Mouse (Mus musculus) CD4-positive, CD25-positive, alpha-beta regulatory T cell (primary cell): ENCODE data around the gene Jpt2. TPM values are rescaled to one million over a fixed set of nuclear protein-coding genes. Genes with fewer than 3 reads are reported as not detected.

Experiments
- polyA plus RNA-seq: library from polyadenylated mRNA; unstranded; fragments of 100-300 nt; shearing (Covaris generic); gene quantifications from one replicate; pipeline ENCODE4 v1.2.1, GENCODE M21; 2017

The Jpt2 gene
- 28.5 TPM for polyA plus RNA-seq

GRCm38 (mm10) chr17:24960135-24960851 lies at the start of gene Jpt2:
TSS of gene Jpt2 (minus strand) at chr17:24960689.

DNA sequence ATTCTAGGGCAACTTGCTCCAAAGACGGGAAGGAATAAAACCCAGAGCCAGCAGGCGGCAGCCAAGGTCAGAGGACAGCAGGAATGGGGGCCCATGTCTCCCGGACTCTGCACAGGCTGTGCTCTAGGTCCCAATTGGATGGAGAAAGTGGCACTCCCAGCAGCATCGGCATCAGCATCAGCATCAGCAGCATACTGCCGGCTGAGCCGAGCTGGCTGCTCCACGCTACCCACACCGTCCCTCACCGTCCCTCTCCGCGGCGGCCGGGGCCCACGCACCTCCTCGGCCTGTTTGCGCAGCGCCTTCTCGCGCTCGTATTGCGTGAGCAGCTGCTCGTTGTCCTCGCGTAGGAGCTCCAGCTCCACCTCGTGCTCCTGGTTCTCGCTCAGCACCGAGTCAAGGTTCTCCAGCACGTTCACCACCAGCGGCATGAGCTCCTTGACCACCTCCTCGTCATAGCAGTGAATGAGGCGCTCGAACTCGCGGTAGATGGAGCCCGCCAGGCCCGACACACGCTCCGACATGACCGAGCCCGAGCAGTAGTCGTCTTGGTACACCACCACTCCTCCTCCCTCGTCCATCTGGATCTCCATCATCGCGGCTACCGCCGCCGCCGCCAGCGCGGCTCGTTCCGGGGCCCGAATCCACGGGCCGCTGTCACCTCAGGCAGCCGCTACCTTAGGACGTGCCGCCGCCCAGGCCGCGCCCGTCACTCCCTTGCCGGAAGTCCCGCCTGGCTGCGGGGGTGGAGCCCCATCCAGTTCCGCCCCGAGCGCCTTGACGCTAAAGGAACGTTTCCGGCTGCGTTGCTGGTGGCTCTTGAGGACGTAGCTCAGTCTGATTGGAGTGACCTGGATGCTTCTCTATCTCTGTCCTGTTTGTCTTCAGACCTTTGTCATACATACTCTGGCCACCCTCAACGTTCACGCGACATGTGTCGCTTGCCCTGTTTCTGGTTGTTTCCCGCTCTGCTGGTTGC lies 23.9 kb downstream of the Jpt2 start, which contains the start of gene Mapk8ip3:
Gene Mapk8ip3, minus strand, starts transcription at position 719 of the 979 bp plus-strand sequence.

DNA sequence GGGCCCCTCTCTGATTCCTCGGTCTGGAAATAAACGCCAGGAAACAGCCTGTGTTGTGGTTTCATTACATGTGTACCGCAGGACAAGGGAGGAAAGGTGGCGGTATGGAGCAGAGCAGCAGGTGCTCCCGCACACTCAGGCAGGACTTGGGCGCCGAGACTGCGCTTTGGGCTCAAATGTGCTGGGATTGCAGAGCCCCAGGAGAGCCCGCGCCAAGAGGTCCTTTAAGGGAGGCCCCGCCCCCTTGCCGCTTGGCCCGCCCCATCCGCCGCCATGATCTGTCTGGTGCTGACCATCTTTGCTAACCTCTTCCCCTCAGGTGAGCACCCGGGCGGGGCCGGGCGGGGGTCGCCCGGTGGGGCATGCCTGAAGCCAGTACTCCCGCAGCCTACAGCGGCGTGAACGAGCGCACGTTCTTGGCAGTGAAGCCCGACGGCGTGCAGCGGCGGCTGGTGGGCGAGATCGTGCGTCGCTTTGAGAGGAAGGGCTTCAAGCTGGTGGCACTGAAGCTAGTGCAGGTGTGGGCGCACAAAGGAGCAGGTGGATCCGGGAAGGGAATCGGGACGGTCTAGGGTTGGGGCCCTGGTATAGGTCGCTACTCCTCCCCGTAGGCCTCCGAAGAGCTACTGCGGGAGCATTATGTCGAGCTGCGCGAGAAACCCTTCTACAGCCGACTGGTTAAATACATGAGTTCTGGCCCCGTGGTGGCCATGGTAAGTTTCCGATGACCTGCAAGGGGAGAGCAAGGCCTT lies 64.1 kb downstream of the Jpt2 start, which contains the start of gene Nme3:
Gene Nme3, plus strand, starts transcription at position 260 of the 752 bp plus-strand sequence.

GRCm38 (mm10) chr17:24894995-24895547 lies 65.4 kb downstream of the Jpt2 start, which contains the start of the genes Eme2 and Mrps34:
TSS of gene Eme2 (minus strand) at chr17:24895087.
TSS of gene Mrps34 (plus strand) at chr17:24895116.

Other genes with a start within 250 kb of the Jpt2 start
- not detected for gene Rnf151, start 242.6 kb downstream of the Jpt2 start, polyA plus RNA-seq
- gene Rps2, start 242.6 kb downstream of the Jpt2 start, polyA plus RNA-seq = 779 TPM
- 194 TPM for gene Ndufb10, start 236.2 kb downstream of the Jpt2 start, polyA plus RNA-seq
- not detected for gene Rpl3l, start 232.9 kb downstream of the Jpt2 start, polyA plus RNA-seq
- 16.4 TPM for gene Msrb1, start 224.0 kb downstream of the Jpt2 start, polyA plus RNA-seq
- gene Hs3st6, start 207.7 kb downstream of the Jpt2 start, polyA plus RNA-seq = not detected
- not detected for gene Meiob, start 156.4 kb downstream of the Jpt2 start, polyA plus RNA-seq
- 36.3 TPM for gene Hagh, start 120.5 kb downstream of the Jpt2 start, polyA plus RNA-seq
- 2.7 TPM for gene Fahd1, start 110.3 kb downstream of the Jpt2 start, polyA plus RNA-seq
- not detected for gene Igfals, start 94.7 kb downstream of the Jpt2 start, polyA plus RNA-seq
- gene Nubp2, start 74.3 kb downstream of the Jpt2 start, polyA plus RNA-seq = 106 TPM
- 64.5 TPM for gene Spsb3, start 74.0 kb downstream of the Jpt2 start, polyA plus RNA-seq
- 46.2 TPM for gene Eme2, start 65.6 kb downstream of the Jpt2 start, polyA plus RNA-seq
- 95.9 TPM for gene Mrps34, start 65.6 kb downstream of the Jpt2 start, polyA plus RNA-seq
- gene Nme3, start 64.2 kb downstream of the Jpt2 start, polyA plus RNA-seq = 56.5 TPM
- gene Mapk8ip3, start 23.7 kb downstream of the Jpt2 start, polyA plus RNA-seq = 52.6 TPM
- 7.4 TPM for gene Cramp1l, start 55.1 kb upstream of the Jpt2 start, polyA plus RNA-seq
- gene Ift140, start 55.4 kb upstream of the Jpt2 start, polyA plus RNA-seq = 19.5 TPM
- gene Tmem204, start 122.9 kb upstream of the Jpt2 start, polyA plus RNA-seq = 0.79 TPM
- gene Telo2, start 155.3 kb upstream of the Jpt2 start, polyA plus RNA-seq = 34.5 TPM
- gene Ptx4, start 160.1 kb upstream of the Jpt2 start, polyA plus RNA-seq = 0.22 TPM
- gene Clcn7, start 172.7 kb upstream of the Jpt2 start, polyA plus RNA-seq = 37.3 TPM
- not detected for gene Ccdc154, start 201.8 kb upstream of the Jpt2 start, polyA plus RNA-seq
- gene Gm38655, start 214.8 kb upstream of the Jpt2 start, polyA plus RNA-seq = not detected
- 30.2 TPM for gene BC003965, start 223.9 kb upstream of the Jpt2 start, polyA plus RNA-seq
- gene Unkl, start 227.7 kb upstream of the Jpt2 start, polyA plus RNA-seq = 34.6 TPM